Mouse (Mus musculus) C2C12 (cell line): ENCODE results near the gene Rftn1. TPM values are rescaled to one million over a fixed set of nuclear protein-coding genes. Genes with fewer than 3 reads are reported as not detected.

Source experiments
- H3K27me3 ChIP-seq: one replicate; pipeline ENCODE4 v1.6.1; 2011; ENCODE audit not compliant: control insufficient read depth, insufficient read depth, insufficient read length
- H3K36me3 ChIP-seq: one replicate; pipeline ENCODE4 v1.6.1; 2011; ENCODE audit not compliant: control insufficient read depth, insufficient read depth
- H3K4me3 ChIP-seq: one replicate; pipeline ENCODE4 v1.5.1; 2011; ENCODE audit warnings: mild to moderate bottlenecking, control low read depth; ENCODE audit not compliant: poor library complexity, insufficient read depth, severe bottlenecking
- H3K79me2 ChIP-seq: one replicate; pipeline ENCODE4 v1.6.1; 2011; ENCODE audit not compliant: control insufficient read depth, insufficient read depth
- H3K79me3 ChIP-seq: one replicate; pipeline ENCODE4 v1.6.1; 2011; ENCODE audit warnings: low read depth, control low read depth
- H3ac ChIP-seq: one replicate; pipeline ENCODE3; 2011; ENCODE audit warnings: low read depth; ENCODE audit not compliant: control insufficient read depth, insufficient read length
- CEBPB ChIP-seq: IDR thresholded peaks from one replicate; pipeline ENCODE4 v1.6.1; 2011; ENCODE audit warnings: low read depth, mild to moderate bottlenecking, control low read depth, moderate library complexity
- CTCF ChIP-seq: IDR thresholded peaks from one replicate; pipeline ENCODE4 v1.5.1; 2011; ENCODE audit not compliant: control insufficient read depth, insufficient read depth, insufficient read length
- FOSL1 ChIP-seq: IDR thresholded peaks from one replicate; pipeline ENCODE4 v1.8.0; 2011; ENCODE audit warnings: mild to moderate bottlenecking, low read length; ENCODE audit not compliant: poor library complexity, insufficient read depth, severe bottlenecking
- MAX ChIP-seq: IDR thresholded peaks from one replicate; pipeline ENCODE4 v1.6.1; 2011; ENCODE audit warnings: mild to moderate bottlenecking, control low read depth
- MYOD1 ChIP-seq: IDR thresholded peaks from one replicate; pipeline ENCODE4 v1.6.1; 2011; ENCODE audit warnings: low read depth; ENCODE audit not compliant: control insufficient read depth, insufficient read length
- MYOG ChIP-seq: IDR thresholded peaks from one replicate; pipeline ENCODE4 v1.6.1; 2011; ENCODE audit not compliant: control insufficient read depth, insufficient read length; ENCODE audit errors: extremely low read depth
- USF1 ChIP-seq: IDR thresholded peaks from one replicate; pipeline ENCODE4 v1.6.1; 2011; ENCODE audit warnings: low read depth, mild to moderate bottlenecking, control low read depth, moderate library complexity
- polyA plus RNA-seq: library from polyadenylated mRNA; unstranded; fragments of >200 nt; fragmentation: generic; extraction: Trizol; gene quantifications from one replicate; pipeline ENCODE4 v1.2.1, GENCODE M21; 2012; ENCODE audit warnings: missing spikeins

Rftn1 gene
- polyA plus RNA-seq, 1 experiment, result 0.35 TPM

DNA sequence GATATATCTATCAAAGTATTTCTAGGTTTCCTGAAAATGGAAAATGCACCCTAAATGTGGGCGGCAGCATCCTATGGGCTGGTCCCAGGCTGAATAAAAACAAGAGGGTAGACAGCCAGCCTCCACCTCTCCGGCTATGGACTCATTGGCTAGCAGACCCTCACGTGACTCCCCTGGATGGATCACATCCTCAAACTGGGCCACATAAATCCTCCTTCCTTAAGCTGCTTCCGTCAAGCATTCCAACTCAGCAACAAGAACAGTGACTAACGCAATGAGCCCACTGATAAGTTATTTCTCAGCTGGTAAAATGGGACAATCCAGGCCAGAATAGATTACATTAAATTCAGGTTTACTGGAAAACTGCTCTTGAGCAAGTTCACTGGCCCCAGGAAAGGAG lies 64.6 kb downstream of the Rftn1 start:
- no peaks in the 10 kb centered on the region for H3K36me3 ChIP-seq
- H3K4me3 ChIP-seq, result no peak overlapping the region
- H3ac ChIP-seq, result no peak overlapping the region
- no peaks in the 10 kb centered on the region for H3K79me3 ChIP-seq
- no peak for TF ChIP-seq MAX
- no peak for TF ChIP-seq MYOD1
- no peak for TF ChIP-seq CEBPB
- TF ChIP-seq USF1, result no peak
- no peak for TF ChIP-seq MYOG
- no peak for TF ChIP-seq FOSL1
- TF ChIP-seq CTCF, result no peak
- H3K27me3 ChIP-seq, result no peaks in the 10 kb centered on the region
- no peaks in the 10 kb centered on the region for H3K79me2 ChIP-seq

DNA sequence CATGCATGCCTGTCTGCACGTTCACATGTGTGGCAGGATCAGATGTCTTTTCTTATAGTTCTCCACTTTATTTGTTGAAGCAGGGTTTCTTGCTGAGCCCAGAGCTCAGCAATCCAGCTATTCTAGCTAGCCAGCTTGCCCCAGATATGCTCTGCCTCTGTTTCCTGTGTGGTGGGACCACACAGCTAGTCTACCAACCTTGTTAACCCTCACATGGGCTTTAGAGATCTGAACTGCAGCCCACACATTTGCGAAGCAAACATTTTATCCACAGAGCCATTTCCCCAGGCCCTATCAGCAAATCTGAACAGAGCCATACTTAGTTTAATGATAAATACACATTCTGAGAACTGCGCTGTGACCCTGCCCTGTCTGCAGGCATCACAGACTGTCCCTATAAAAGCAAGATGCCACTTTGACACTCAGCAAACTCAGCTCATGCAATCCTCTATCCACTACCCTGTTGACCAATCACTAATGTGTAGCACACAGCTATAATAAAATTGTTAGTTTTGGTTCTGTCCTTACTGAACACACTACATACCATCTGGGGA lies 65.2 kb downstream of the Rftn1 start:
- no peaks in the 10 kb centered on the region for H3K79me3 ChIP-seq
- no peaks in the 10 kb centered on the region for H3K27me3 ChIP-seq
- H3K36me3 ChIP-seq, result no peaks in the 10 kb centered on the region
- no peak overlapping the region for H3ac ChIP-seq
- no peak overlapping the region for H3K4me3 ChIP-seq
- TF ChIP-seq CTCF (no peak), MYOD1 (no peak), FOSL1 (no peak), CEBPB (no peak), MAX (no peak), USF1 (no peak), MYOG (no peak)
- H3K79me2 ChIP-seq, result no peaks in the 10 kb centered on the region

- Histone ChIP-seq H3K27me3 (no peaks in the 10 kb centered on the region), H3K79me3 (no peaks in the 10 kb centered on the region), H3K36me3 (no peaks in the 10 kb centered on the region), H3K79me2 (no peaks in the 10 kb centered on the region), H3K4me3 (no peak overlapping the region), H3ac (no peak overlapping the region)
- TF ChIP-seq MYOG (no peak), MAX (no peak), MYOD1 (no peak), CEBPB (no peak), USF1 (no peak), CTCF (no peak), FOSL1 (no peak)
Observed at GRCm38 (mm10) chr17:50124708-50125107, 65.8 kb downstream of the Rftn1 start.

GRCm38 (mm10) chr17:50122555-50122954 lies 67.9 kb downstream of the Rftn1 start:
- Histone ChIP-seq H3K27me3 (no peaks in the 10 kb centered on the region), H3K36me3 (no peaks in the 10 kb centered on the region), H3K79me2 (no peaks in the 10 kb centered on the region), H3K79me3 (no peaks in the 10 kb centered on the region), H3K4me3 (no peak overlapping the region), H3ac (no peak overlapping the region)
- TF ChIP-seq USF1 (no peak), CTCF (no peak), FOSL1 (no peak)

DNA sequence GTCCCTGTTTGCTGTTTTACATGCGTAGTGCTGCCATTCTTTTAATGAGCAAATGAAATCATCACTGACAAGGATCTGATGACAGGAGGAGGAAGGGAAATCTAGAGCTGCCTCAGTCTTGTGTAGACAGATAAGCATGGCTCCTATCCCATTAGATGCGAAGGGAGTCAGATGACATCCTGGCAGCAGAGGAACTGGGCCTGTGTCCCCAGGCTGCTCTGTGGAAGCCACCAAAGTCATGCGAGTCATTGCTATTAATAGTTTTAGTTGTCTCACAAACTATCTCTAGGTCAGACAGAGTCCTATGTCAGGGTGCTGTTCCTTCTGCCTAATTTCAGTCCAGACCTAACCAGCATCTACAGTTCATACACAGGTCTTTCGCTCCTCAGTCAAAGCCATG lies 70.4 kb downstream of the Rftn1 start:
- Histone ChIP-seq H3ac (no peak overlapping the region), H3K36me3 (no peaks in the 10 kb centered on the region), H3K79me3 (no peaks in the 10 kb centered on the region), H3K4me3 (no peak overlapping the region), H3K27me3 (no peaks in the 10 kb centered on the region), H3K79me2 (no peaks in the 10 kb centered on the region)
- TF ChIP-seq MYOD1, result no peak
- no peak for TF ChIP-seq USF1
- TF ChIP-seq MYOG, result no peak
- TF ChIP-seq CEBPB, result no peak
- no peak for TF ChIP-seq MAX
- TF ChIP-seq CTCF, result no peak
- TF ChIP-seq FOSL1, result no peak

- Histone ChIP-seq H3ac (no peak overlapping the region), H3K79me2 (no peaks in the 10 kb centered on the region), H3K79me3 (no peaks in the 10 kb centered on the region), H3K4me3 (no peak overlapping the region), H3K27me3 (no peaks in the 10 kb centered on the region), H3K36me3 (no peaks in the 10 kb centered on the region)
- no peak for TF ChIP-seq MYOD1
- no peak for TF ChIP-seq FOSL1
- TF ChIP-seq MAX, result no peak
- no peak for TF ChIP-seq MYOG
Observed at GRCm38 (mm10) chr17:50117461-50117860, 73.0 kb downstream of the Rftn1 start.
